Mouse (Mus musculus) gonadal fat pad, adult 2 months (tissue): ENCODE data around the gene Gm49368. TPM values are rescaled to one million over a fixed set of nuclear protein-coding genes. Genes with fewer than 3 reads are reported as not detected.
"Not testable (repeated sequence)": the region's sequence is repeated elsewhere in the genome, so short reads cannot be mapped to it uniquely, and the experiment has no call there.

Source experiments
- DNase-seq: peaks from one replicate; pipeline ENCODE4 v3.0.0-alpha.2; 2012; ENCODE audit warnings: low read depth
- polyA plus RNA-seq: library from polyadenylated mRNA; depleted of rRNA; stranded (reverse); fragments of >200 nt; gene quantifications from 2 replicates; pipeline ENCODE4 v1.2.3, GENCODE M21; 2012; rRNA removed

Gene Gm49368
- polyA plus RNA-seq, 1 experiment: not detected

DNA sequence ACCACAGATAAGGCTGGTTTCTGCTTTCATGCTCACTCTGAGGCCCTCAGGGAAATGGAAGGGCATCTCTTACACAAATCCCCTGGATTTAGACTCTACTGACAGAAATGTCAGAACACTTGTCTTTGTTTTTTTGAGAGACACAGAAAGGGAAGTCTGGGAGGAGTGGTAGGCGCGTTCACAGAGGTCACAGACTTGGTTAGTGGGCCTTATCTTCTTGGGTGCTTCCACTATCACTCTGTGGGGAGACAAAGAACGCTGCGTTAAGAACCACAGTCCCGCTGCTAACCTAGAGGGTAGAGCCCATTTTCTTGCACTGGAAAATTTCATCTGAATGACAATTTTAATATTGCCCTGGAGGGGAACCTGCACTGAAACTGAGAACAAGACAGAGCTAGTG lies 69.7 kb downstream of the Gm49368 start:
- DNase-seq: no peak

DNA sequence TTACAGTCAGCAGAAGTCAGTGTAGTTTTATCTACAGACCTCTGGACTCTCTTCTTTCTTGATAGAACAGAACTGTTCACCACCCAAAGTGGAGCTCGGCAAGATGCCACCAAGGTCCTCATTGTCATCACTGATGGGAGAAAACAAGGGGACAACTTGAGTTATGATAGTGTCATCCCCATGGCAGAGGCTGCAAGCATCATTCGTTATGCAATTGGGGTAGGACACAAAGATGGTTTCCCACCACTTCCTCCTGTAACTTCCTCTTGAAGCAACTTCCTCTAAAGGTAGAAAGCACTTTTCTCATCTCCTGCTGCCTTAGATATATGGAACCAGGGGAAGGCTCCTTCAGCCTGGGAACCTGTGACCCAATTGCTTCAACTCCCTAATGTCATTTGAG lies 71.1 kb downstream of the Gm49368 start:
- DNase-seq: no peak

DNA sequence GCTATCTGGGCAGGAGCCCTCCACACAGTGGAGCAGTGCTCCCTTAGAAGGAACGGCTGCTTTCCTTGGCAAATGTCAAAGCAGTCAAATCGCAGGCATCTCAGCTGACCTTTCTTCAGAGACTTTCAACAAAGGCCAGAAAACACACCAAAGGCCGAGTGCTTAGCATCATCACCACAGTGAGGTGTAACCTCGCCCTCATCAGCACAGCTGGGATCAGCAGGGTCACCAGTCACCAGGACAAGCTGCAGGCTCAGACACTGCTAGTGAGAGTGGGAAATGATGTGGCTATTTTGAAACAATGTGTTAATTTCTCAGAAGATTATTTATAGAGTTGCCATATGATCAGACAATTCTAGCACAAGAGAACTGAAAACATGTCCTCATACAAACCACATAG lies 74.4 kb downstream of the Gm49368 start:
- DNase-seq: no peak

DNA sequence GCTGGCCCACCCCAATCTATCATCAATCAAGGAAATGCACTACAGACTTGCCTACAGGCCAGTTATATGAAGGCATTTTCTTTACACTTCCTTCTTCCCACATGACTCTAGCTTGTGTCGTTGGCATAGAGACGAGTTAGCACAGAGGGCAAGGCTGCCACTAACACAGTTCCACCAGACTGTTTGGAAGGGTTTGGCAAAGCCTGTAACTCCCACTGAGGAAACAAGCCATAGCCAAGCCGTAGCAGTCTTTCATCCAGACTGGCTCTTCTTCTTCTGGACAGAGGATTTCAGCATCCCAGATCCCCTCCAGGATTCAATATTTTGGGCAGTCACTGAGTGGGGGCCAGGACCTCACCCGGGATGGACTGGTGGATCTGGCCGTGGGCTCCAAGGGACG lies 77.1 kb downstream of the Gm49368 start:
- DNase-seq: no peak

DNA sequence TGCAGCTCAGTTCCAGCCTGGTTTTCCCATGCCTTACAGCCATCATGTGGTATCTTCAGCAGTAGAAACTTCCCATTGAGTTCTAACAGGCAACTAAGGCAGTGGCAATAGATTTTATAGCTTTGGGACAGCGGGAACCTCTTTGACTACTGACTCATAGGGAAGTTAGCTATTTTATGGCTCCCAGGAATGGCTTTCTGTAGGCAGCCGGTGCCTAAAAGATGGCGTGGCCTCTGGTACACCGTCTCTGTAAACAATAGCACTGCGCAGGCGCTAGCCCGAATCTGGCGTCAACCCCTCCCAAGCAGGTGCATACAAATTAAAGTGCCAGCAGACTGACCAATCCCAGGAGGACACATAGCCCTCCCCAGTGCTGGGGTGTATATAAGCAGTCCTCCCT lies 88.5 kb downstream of the Gm49368 start:
- DNase-seq: no peak

DNA sequence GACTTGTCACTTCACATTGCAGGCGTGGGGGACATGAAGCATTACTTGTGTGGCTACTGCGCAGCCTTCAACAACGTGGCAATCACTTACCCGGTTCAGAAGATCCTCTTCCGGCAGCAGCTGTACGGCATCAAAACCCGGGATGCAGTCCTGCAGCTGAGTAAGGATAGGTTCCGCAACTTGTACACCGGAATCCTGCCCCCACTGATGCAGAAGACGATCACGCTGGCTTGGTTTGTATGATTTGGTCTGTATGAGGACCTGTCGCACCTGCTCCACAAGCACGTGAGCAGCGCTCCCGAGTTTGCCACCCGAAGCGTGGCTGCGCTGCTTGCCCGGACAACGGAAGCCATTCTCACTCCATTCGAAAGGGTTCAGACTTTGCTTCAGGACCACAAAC lies 91.6 kb downstream of the Gm49368 start, which contains the start of gene Itgad:
Itgad (plus strand) TSS at position 301 of the 400 bp plus-strand sequence.
- DNase-seq: no peak

DNA sequence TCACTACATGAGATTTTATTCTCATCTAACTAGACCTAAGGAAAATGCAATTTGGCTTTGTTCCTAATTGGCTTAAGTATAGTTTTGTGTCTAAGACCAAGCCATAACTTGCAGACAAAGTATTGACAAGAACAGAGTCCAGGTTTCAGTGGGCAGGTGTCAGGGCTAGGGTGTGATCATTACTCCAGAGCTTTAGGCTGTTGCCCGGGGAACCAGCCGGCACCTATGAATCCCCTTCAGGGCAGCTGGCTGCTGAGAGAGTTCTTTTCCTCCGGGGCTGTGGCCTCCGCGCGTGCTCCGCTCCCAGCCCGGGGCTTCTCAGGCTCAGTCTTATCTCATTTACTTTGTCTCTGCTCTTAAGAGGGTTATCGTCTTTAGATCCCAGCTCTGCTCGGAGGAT lies 92.4 kb downstream of the Gm49368 start:
- no peak for DNase-seq

DNA sequence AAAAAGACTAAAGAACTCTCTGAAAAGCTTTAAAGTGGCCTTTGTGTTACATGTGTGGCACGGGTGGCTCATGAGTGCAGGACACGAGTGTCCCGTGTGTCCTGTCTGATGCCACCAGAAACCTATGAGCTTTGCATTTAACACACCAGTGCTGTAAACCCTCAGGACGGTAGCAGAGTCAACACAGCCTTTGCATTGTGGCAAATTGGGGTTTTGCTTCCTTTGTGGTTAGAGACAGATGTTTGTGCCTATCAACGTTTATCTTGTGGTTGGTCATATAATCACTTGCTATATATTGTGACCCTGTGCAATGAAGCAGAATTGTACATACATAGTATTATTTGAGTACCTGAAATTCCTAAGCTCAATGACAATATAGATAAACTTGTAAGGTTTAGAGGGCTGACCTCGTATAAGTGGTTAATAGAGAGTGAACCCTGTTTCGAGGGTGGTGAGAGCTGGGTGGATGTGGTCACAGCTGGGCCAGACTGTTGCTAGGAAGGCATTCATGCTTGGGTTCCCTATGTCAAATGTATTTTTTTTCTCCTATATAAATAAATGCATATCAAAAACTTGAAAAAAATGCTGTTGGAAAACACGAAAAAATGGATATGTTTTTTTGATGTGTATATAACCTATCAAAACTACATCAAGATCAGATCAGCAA lies 96.3 kb downstream of the Gm49368 start:
- not testable (repeated sequence) for DNase-seq

DNA sequence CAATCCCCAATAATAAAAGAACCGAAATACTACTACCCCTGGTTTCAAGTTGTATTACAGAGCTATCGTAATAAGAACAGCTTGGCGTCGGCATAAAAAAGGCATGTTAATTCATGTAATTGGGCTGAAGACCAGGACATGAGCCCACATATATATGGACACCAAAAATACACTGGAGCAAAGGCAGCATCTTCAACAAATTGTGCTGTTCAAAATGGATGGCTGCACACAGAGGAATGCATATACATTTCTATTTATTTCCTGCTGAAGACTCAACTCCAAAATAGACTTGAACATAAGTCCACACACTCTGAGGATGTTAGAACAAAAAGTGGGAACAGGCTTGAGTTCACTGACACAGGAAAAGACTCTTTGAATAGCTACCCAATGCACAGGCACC lies 101.5 kb downstream of the Gm49368 start:
- DNase-seq: no peak

DNA sequence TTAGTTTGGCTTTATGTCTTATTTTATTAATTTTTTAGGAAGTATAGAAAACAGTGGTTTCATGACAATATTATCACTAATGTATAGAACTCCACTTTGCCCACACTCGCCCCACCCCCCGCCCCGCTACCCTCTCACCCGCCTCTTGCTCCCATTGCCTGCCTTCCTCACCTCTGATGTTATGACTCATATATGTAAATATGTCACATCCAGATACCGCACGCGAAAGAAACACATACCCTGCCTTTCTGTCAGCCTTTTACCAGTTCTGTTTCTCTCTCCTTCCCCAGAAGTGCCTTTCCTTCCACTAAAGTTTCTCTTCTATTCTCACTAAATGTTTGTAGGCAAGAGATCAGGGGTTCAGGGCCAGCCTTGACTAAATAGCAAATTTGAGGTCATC lies 103.9 kb downstream of the Gm49368 start:
- DNase-seq: no peak

DNA sequence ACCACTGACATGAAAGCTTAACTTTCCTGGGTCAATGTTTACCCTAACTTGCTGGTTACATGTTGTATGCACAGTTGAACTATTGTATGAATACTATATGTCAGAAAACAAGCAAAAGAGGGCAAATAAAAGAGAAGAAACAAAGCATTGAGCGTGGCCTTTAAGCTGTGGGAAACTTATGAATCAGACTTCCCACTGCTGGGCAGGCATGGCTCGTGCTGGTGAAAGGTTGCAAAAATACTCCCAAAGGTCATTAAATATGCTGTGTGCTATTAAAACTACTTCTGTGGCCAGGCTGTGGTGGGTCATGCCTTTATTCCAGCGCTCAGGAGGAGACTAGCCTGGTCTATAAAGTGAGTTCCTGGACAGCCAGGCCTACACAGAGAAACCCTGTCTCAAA lies 107.5 kb downstream of the Gm49368 start:
- no peak for DNase-seq

Other genes starting within 250 kb of the Gm49368 start
- 76.2 and 82.5 TPM in 2 replicates for gene Stx4a, start 238.4 kb upstream of the Gm49368 start, polyA plus RNA-seq
- 16.6 and 24.0 TPM in 2 replicates for gene Stx1b, start 238.1 kb upstream of the Gm49368 start, polyA plus RNA-seq
- gene Zfp646, start 186.5 kb upstream of the Gm49368 start, polyA plus RNA-seq: 18.3 and 22.8 TPM in 2 replicates
- 5.9 and 8.2 TPM in 2 replicates for gene Zfp668, start 185.9 kb upstream of the Gm49368 start, polyA plus RNA-seq
- gene Prss53, start 171.7 kb upstream of the Gm49368 start, polyA plus RNA-seq: 1.9 and 2.6 TPM in 2 replicates
- not detected in 2 replicates for gene Gm21974, start 167.2 kb upstream of the Gm49368 start, polyA plus RNA-seq
- gene Vkorc1, start 167.1 kb upstream of the Gm49368 start, polyA plus RNA-seq: 246 and 309 TPM in 2 replicates
- gene Bckdk, start 158.6 kb upstream of the Gm49368 start, polyA plus RNA-seq: 118 and 137 TPM in 2 replicates
- gene Kat8, start 150.2 kb upstream of the Gm49368 start, polyA plus RNA-seq: 15.9 and 16.4 TPM in 2 replicates
- gene Prss8, start 132.6 kb upstream of the Gm49368 start, polyA plus RNA-seq: 80.4 and 83.4 TPM in 2 replicates
- 23.6 and 29.7 TPM in 2 replicates for gene Prss36, start 116.0 kb upstream of the Gm49368 start, polyA plus RNA-seq
- 285 and 355 TPM in 2 replicates for gene Fus, start 95.2 kb upstream of the Gm49368 start, polyA plus RNA-seq
- gene Pycard, start 68.8 kb upstream of the Gm49368 start, polyA plus RNA-seq: 45.2 and 50.8 TPM in 2 replicates
- 1.2 and 1.6 TPM in 2 replicates for gene Trim72, start 58.7 kb upstream of the Gm49368 start, polyA plus RNA-seq
- gene Itgam, start within 50 bp of the Gm49368 start, polyA plus RNA-seq: 13.7 and 17.3 TPM in 2 replicates
- gene Itgax, start 66.9 kb downstream of the Gm49368 start, polyA plus RNA-seq: 3.6 and 3.8 TPM in 2 replicates
- 0.22 and 0.41 TPM in 2 replicates for gene Itgad, start 91.7 kb downstream of the Gm49368 start, polyA plus RNA-seq
- gene Cox6a2, start 143.7 kb downstream of the Gm49368 start, polyA plus RNA-seq: 0.42 and 2.5 TPM in 2 replicates
- 20.1 and 21.1 TPM in 2 replicates for gene Armc5, start 174.7 kb downstream of the Gm49368 start, polyA plus RNA-seq
- 4.2 and 4.5 TPM in 2 replicates for gene 9130023H24Rik, start 175.3 kb downstream of the Gm49368 start, polyA plus RNA-seq
- 45.5 and 48.1 TPM in 2 replicates for gene Tgfb1i1, start 184.1 kb downstream of the Gm49368 start, polyA plus RNA-seq
- 0.08 TPM in 2 replicates for gene Slc5a2, start 203.0 kb downstream of the Gm49368 start, polyA plus RNA-seq
- gene BC017158, start 235.5 kb downstream of the Gm49368 start, polyA plus RNA-seq: 40.1 and 48.1 TPM in 2 replicates